Mouse (Mus musculus) embryonic facial prominence, embryonic 13.5 days (tissue): Measurements from ENCODE around the gene Syne1. TPM values are rescaled to one million over a fixed set of nuclear protein-coding genes. Genes with fewer than 3 reads are reported as not detected.

Source experiments
- ATAC-seq: fragments of 200-750 bp; cut with Nextera tagmentation; 2 replicates; pipeline ENCODE4 v1.8.0; 2017; ENCODE audit warnings: low read depth; ENCODE audit not compliant: insufficient number of reproducible peaks, insufficient read depth, low FRiP score, low TSS enrichment
- H3K27ac ChIP-seq: fragments of 300-500 bp; sonication (generic); 2 replicates; pipeline ENCODE4 v1.5.1; 2015; ENCODE audit warnings: moderate library complexity, mild to moderate bottlenecking, inconsistent platforms
- H3K27me3 ChIP-seq: fragments of 300-500 bp; sonication (generic); 2 replicates; pipeline ENCODE4 v1.6.1; 2015; ENCODE audit warnings: mild to moderate bottlenecking, inconsistent platforms
- H3K36me3 ChIP-seq: fragments of 300-500 bp; sonication (generic); 2 replicates; pipeline ENCODE4 v1.6.1; 2015; ENCODE audit warnings: mild to moderate bottlenecking, inconsistent platforms
- H3K4me1 ChIP-seq: fragments of 300-500 bp; sonication (generic); 2 replicates; pipeline ENCODE4 v1.6.1; 2015; ENCODE audit warnings: inconsistent platforms
- H3K4me2 ChIP-seq: fragments of 300-500 bp; sonication (generic); 2 replicates; pipeline ENCODE4 v1.6.1; 2015; ENCODE audit warnings: moderate library complexity, mild to moderate bottlenecking, inconsistent platforms
- H3K4me3 ChIP-seq: fragments of 300-500 bp; sonication (generic); 2 replicates; pipeline ENCODE4 v1.5.1; 2015; ENCODE audit warnings: mild to moderate bottlenecking, inconsistent platforms
- H3K9ac ChIP-seq: fragments of 300-500 bp; sonication (generic); 2 replicates; pipeline ENCODE4 v1.6.1; 2015; ENCODE audit warnings: mild to moderate bottlenecking, inconsistent platforms
- H3K9me3 ChIP-seq: fragments of 300-500 bp; sonication (generic); 2 replicates; pipeline ENCODE4 v1.6.1; 2016; ENCODE audit warnings: inconsistent platforms
- WGBS: fragments of 180-500 bp; shearing (Covaris S2); methylation state at CpG from one replicate; pipeline ENCODE4 v1.1.7; 2015; ENCODE audit warnings: mixed read lengths; 5-methylcytosine and 5-hydroxymethylcytosine counted together
- polyA plus RNA-seq: library from polyadenylated mRNA; unstranded; fragments of >200 nt; fragmentation: Nextera tagmentation; extraction: Ambion mirVana; gene quantifications from 2 replicates; pipeline ENCODE4 v1.2.1, GENCODE M21; 2015

The Syne1 gene
- polyA plus RNA-seq, 1 experiment from 2014 or later = 6.3 TPM

DNA sequence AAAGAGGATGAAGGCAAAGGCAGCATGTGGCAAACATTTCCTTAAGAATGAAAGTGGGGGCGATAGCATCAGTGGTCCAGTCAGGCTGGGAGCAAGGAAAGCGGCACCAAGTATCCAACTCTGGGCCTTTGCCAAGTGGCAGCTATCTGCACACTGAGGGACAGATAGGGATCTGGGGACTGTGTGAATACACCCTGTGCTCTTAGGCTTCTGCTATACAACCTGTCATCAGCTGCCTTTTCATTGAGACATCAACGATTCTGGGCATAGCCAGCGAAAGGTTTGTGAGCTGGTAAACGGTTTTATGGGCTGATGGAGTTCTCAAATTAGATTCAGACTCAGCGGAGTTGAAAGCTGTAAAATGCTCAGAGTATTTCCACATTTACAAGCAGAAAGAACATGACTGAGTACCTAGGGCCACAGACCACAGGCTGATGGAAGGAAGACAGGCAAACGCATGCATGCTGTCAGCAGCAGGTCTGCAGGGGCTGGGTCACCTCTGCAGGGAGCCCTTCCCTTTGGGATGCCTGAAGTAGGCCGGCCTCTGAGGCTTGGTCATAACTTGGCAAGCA lies 542.4 kb downstream of the Syne1 start:
- no peak overlapping the region for H3K4me2 ChIP-seq
- H3K4me1 ChIP-seq = no peaks in the 10 kb centered on the region
- H3K27ac ChIP-seq = no peak overlapping the region
- H3K36me3 ChIP-seq = no peaks in the 10 kb centered on the region
- H3K9me3 ChIP-seq = no peaks in the 10 kb centered on the region
- no peak for ATAC-seq
- no peak overlapping the region for H3K9ac ChIP-seq
- H3K27me3 ChIP-seq = no peaks in the 10 kb centered on the region
- 68% methylated on average over 8 of the region's 8 CpGs for whole genome bisulfite sequencing
- no peak overlapping the region for H3K4me3 ChIP-seq

- WGBS = 82% methylated on average over 3 of the region's 3 CpGs
These were observed 554.7 kb downstream of the Syne1 start for GRCm38 (mm10) chr10:4996592-4996991.

DNA sequence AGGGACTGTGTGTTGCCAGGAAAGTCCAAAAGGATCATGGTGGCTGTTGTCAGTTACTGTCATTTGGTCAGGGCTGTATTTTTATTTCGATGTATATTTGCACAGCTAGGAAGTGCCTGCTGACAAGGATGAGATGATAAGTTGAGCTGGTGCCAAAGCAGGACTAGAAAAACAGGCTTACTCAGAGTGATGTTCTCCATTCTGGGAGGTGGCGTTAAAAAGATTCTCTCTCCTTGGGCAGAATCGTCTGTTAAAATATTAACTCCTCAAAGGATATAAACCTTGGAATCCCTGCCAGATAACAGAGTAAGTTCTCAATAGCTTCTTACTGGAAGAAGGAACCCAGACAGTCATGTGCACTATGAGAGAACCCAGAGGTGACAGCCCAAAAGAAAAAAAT lies 557.5 kb downstream of the Syne1 start:
- Histone ChIP-seq H3K4me2 (no peak overlapping the region), H3K9me3 (no peaks in the 10 kb centered on the region), H3K4me1 (no peaks in the 10 kb centered on the region), H3K9ac (no peak overlapping the region), H3K27ac (no peak overlapping the region), H3K4me3 (no peak overlapping the region), H3K27me3 (no peaks in the 10 kb centered on the region), H3K36me3 (no peaks in the 10 kb centered on the region)
- WGBS = 75% methylated on average over 3 of the region's 3 CpGs
- ATAC-seq = no peak

More at GRCm38 (mm10) chr10:4996592-4996991, 554.7 kb downstream of the Syne1 start:
- no peak for ATAC-seq
- Histone ChIP-seq H3K4me1 (no peaks in the 10 kb centered on the region), H3K4me2 (no peak overlapping the region), H3K36me3 (no peaks in the 10 kb centered on the region), H3K27ac (no peak overlapping the region), H3K9ac (no peak overlapping the region), H3K4me3 (no peak overlapping the region), H3K27me3 (no peaks in the 10 kb centered on the region), H3K9me3 (no peaks in the 10 kb centered on the region)

- Histone ChIP-seq H3K36me3 (no peaks in the 10 kb centered on the region), H3K4me2 (no peak overlapping the region), H3K4me1 (no peaks in the 10 kb centered on the region), H3K27ac (no peak overlapping the region), H3K4me3 (no peak overlapping the region), H3K9me3 (no peaks in the 10 kb centered on the region), H3K9ac (no peak overlapping the region), H3K27me3 (no peaks in the 10 kb centered on the region)
- 74% methylated on average over 2 of the region's 2 CpGs for WGBS
- ATAC-seq = no peak
These were observed 567.4 kb downstream of the Syne1 start for GRCm38 (mm10) chr10:4983919-4984318.

- Histone ChIP-seq H3K4me2 (no peak overlapping the region), H3K4me3 (no peak overlapping the region), H3K9me3 (no peaks in the 10 kb centered on the region), H3K36me3 (no peaks in the 10 kb centered on the region), H3K9ac (no peak overlapping the region), H3K27me3 (no peaks in the 10 kb centered on the region), H3K27ac (no peak overlapping the region), H3K4me1 (no peaks in the 10 kb centered on the region)
- WGBS = 92% methylated on average over 3 of the region's 3 CpGs
- ATAC-seq = no peak
These were observed 573.9 kb downstream of the Syne1 start for GRCm38 (mm10) chr10:4977374-4977773.

DNA sequence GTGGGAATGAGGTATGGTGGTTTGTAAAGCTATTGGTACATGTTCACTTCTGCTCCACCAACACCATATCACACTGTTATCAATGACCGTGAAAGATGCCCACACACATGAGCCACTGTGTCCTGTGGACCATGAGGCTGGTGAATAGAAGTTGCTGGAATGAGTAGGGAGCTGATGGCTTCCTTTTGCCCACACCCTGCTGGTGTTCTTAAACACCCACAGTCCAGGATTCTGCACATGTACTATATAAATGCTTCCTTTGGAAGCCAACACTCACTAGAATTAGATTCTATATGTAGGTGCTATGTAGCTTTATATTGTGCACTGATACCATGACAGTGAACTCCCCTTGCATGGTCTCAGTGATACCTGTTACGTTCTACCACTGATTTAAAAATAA lies 574.7 kb downstream of the Syne1 start:
- H3K4me1 ChIP-seq = no peaks in the 10 kb centered on the region
- no peak overlapping the region for H3K4me3 ChIP-seq
- ATAC-seq = no peak
- no peak overlapping the region for H3K9ac ChIP-seq
- no peak overlapping the region for H3K4me2 ChIP-seq
- H3K36me3 ChIP-seq = no peaks in the 10 kb centered on the region
- 84% methylated on average over 2 of the region's 2 CpGs for WGBS
- no peaks in the 10 kb centered on the region for H3K9me3 ChIP-seq
- H3K27me3 ChIP-seq = no peaks in the 10 kb centered on the region
- H3K27ac ChIP-seq = no peak overlapping the region

DNA sequence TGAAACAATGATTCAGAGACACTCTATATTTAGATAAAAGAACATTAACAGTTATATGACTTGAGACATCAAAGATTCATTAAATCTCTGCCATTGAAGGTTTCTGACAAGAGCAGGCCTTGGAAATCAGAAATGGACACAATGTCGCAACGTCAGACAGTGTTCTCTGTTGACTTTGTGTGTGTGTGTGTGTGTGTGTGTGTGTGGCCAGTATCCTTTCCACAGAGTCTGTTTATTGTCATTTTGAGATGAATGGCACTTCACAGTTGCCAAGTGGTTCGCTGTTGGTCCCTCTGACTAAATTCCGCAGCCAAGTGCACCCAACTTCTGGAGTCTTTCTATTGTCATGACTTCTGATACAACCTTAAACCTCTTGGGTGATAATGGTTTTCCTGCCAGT lies 577.0 kb downstream of the Syne1 start:
- Histone ChIP-seq H3K9ac (no peak overlapping the region), H3K4me1 (no peaks in the 10 kb centered on the region), H3K27me3 (no peaks in the 10 kb centered on the region), H3K4me3 (no peak overlapping the region), H3K27ac (no peak overlapping the region), H3K4me2 (no peak overlapping the region), H3K9me3 (no peaks in the 10 kb centered on the region), H3K36me3 (no peaks in the 10 kb centered on the region)
- WGBS = 92% methylated on average over 4 of the region's 4 CpGs
- no peak for ATAC-seq

- ATAC-seq = no peak
- Histone ChIP-seq H3K9ac (no peak overlapping the region), H3K27ac (no peak overlapping the region), H3K27me3 (no peaks in the 10 kb centered on the region), H3K9me3 (no peaks in the 10 kb centered on the region), H3K4me1 (no peaks in the 10 kb centered on the region), H3K4me2 (no peak overlapping the region), H3K36me3 (no peaks in the 10 kb centered on the region), H3K4me3 (no peak overlapping the region)
- WGBS = 53% methylated on average over 2 of the region's 2 CpGs
These were observed 579.3 kb downstream of the Syne1 start for GRCm38 (mm10) chr10:4972026-4972425.

GRCm38 (mm10) chr10:4971586-4971985 lies 579.7 kb downstream of the Syne1 start:
- ATAC-seq = no peak
- Histone ChIP-seq H3K9ac (no peak overlapping the region), H3K4me3 (no peak overlapping the region)

GRCm38 (mm10) chr10:4971156-4971555 lies 580.1 kb downstream of the Syne1 start:
- no peak for ATAC-seq
- no peaks in the 10 kb centered on the region for H3K36me3 ChIP-seq
- no peak overlapping the region for H3K9ac ChIP-seq
- H3K4me1 ChIP-seq = no peaks in the 10 kb centered on the region
- no peak overlapping the region for H3K4me3 ChIP-seq
- no peak overlapping the region for H3K27ac ChIP-seq
- no peak overlapping the region for H3K4me2 ChIP-seq
- no peaks in the 10 kb centered on the region for H3K27me3 ChIP-seq
- H3K9me3 ChIP-seq = no peaks in the 10 kb centered on the region
- WGBS = 78% methylated on average over 7 of the region's 7 CpGs

More at GRCm38 (mm10) chr10:4971586-4971985, 579.7 kb downstream of the Syne1 start:
- no peaks in the 10 kb centered on the region for H3K4me1 ChIP-seq
- H3K27me3 ChIP-seq = no peaks in the 10 kb centered on the region
- no peak overlapping the region for H3K4me2 ChIP-seq
- H3K9me3 ChIP-seq = no peaks in the 10 kb centered on the region
- H3K36me3 ChIP-seq = no peaks in the 10 kb centered on the region
- no peak overlapping the region for H3K27ac ChIP-seq
